Mouse (Mus musculus) gastrocnemius, postnatal 10 days (tissue): Measurements from ENCODE around the gene Bcl11a. TPM values are rescaled to one million over a fixed set of nuclear protein-coding genes. Genes with fewer than 3 reads are reported as not detected.
A peak's percentile ranks its signal among the peaks of the same experiment; 100 is the strongest.

Experiments used
- DNase-seq: peaks from one replicate; pipeline ENCODE4 v3.0.0; 2021; ENCODE audit warnings: mixed read lengths
- total RNA-seq, 2 experiments: library from RNA; stranded (reverse); gene quantifications; 2 replicates each; pipeline ENCODE4 v1.2.3; 2021

Gene Bcl11a
- total RNA-seq, 2 experiments from 2014 or later, result 0.54 to 0.97 TPM

DNA sequence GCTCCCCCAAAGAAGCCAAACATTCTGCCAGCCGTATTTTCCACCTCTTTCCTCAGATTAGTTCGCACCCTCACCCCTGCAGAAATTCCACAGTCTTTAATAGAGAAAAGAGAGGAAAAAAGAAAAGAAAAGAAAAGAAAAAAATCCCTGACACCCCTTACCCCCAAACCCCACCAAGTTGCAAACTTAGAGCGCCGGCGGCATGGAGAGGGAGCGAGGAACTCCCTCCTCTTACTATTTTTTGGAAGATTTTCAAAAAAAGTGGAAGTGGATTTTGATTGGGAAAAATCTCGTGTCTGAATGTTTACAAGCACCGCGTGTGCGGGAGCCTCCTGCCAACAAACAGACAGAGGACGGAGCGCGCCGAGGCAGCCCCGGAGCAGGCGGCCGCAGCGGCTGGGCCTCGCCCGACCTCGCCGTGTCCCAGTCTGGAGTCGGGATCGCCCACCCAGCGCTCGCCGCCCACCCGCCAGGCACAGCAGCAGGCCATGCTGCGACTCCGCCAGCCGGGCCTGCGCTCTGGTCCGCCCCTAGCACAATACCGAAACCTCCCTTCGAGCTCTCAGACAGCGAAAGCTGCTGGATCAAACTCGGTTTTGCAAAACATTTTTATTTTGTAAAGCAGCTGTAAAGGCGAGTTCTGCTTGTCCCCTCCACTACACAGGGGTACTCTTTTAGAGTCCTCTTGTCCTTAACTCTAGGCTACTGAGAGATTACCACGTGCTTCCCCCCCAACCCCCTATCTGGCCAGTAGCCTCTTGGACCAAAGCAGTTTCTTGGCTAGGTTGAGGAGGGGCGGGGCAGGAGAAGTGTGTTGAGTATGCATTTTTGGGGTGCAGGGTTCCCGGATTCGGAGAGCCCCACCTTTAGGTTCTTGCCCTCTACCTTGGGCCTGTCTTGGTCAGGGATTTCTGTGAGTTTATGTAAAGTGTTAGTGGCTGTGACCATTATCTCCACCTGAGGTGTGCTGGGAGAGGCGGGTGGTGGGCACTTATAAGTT, 1.8 kb downstream of the Bcl11a start:
- DNase-seq, result peak; percentile 36

DNA sequence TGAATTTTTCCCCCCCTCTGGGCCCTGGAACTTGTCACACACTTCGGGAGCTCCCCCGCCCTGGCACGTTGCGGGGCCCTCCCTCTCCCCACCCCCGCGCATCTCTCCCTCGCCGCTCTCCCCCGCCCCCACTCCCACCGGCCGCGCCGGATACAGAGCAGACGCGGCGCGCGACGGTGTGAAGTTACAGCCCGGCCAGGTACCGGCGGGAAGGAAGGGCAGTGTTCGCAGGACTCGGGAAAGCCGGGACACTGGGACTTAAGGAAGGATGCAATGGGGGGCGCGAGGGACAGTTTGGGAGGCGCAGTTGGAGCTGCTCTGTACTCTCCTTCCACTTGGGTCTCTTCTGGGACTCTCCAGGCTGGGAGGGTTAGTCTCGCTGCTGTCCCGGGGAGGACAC, 2.7 kb downstream of the Bcl11a start:
- peak; percentile 29 for DNase-seq

DNA sequence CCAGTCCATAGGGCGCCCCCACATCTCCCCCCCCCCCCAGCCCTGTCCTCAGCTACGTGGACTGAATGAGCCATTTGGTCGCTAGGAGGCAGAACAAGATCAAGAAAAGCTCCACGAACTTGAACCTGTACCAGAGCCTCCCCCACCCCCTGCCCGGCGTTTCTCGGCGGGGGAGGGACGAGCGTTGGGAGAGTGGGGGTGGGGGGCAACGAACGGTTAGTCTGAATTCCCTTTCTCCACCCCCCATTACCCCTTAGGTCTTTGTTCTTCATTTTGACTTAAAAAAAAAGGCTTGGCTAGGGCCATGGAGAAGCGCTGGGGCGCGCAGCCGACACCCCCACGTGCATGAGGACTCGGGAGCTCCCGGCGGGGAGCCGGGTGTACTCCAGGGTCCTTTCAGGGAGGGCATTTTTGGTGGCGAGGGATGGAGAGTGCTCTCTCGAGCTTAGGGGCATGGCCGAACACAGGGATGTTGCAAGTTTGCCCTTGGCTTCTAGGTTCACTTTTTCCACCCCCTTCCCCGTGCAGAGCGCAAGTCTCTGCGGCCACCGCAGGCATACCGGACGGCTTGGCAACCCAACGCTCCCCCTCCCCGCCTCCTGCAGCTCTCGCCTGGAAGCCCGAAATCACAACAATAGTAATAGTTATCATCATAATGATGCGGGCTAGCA, 3.3 kb downstream of the Bcl11a start:
- DNase-seq, result peak; percentile 19

DNA sequence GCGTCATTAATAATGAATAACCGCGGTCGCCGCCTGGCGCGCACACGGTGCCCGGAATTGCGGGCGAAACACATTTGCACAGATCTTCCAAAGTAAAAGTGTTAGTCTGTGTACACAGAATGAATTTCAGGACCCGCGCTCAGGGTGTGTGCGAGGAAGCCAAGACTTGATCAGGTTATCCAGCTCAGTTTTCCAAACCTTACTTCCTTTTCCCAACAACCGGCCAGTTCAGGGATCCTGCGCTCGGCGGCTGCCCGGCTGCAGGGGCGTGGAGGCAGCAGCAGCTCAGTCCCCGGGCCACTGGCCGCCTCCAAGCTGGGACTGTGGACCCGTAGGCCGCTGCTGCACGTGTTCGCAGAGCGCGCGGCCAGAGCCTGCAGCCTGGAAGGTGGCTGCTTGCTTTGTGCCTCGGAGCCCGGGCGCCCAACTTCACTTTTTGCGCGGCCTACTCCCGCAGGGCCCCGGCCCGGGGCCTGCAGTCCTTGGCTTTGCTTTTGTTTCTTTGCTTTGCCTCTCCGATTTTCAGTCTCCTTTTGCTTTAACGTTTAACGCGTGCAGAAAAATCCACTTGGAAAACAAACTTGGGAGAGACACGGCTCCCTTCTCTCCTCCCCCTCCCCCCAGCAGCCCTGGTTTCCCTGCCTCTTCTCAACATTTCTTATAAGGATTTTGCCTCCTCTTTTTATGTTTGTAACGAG, 4.0 kb downstream of the Bcl11a start:
- DNase-seq, result peak; percentile 33

DNA sequence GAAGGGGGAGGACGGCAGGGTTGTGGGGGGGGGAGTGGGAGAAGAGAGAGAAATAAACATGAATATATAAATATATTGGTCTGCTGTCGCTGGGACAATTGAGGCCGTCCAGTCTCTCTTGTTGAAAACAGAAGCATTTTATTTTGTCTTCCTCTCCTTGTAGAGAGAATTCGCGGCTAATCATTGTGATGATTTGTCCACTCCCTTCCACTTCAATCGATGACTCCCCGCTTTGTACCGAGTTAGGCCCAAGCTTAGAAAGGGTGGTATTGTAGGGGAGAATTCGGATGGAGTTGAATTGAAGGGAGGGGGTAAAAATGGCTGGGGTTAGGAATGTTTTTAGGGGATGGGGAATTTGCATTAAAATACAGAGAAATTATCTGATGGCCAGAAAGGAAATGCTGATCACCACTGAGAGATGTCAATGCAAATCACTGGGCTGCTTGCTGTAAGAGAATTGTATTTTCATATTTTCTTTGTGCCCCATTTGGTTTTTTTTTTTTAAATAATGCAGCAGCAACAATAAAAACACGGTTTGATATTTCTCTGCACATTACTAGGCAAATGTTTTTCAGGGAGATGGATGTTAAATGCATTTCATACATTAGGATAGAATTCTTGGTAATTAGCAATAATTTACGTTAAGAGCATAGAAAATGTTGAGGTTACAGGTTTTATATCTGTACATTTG, 4.7 kb downstream of the Bcl11a start:
- no peak for DNase-seq

DNA sequence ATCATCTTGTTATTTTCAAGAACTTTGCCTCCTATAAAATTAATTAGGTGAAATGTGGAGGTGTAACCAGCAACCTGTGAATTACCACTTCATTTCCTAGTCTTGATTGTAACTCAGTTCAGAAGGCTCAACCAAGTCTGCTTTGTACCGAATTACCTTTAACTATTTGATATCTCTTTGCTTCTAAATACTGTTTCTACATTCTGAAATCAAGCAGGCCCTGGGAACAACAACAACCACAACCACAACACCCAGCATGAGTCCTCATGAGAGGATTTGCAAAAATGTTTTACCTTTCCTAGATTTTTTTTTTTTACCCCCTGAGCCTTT, 5.2 kb downstream of the Bcl11a start:
- no peak for DNase-seq

DNA sequence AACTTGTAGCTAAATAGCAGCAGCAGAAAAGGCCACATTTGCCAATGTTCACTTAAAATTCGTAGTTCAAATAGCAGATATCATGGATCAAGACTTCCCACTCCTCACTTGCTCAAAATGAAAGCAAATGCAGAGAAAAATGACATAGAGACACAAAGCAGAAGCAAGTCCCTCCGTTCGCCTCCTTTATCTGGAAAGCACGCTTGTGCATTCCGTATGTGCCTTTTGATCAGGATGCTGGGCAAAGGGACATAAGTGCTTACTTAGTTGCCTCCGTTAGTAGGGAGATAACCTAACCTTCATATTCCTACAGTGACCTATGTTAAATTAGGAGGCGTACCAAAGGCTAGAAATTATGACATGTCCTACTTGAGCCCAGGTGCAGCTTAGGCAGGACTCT, 5.6 kb downstream of the Bcl11a start:
- no peak for DNase-seq

DNA sequence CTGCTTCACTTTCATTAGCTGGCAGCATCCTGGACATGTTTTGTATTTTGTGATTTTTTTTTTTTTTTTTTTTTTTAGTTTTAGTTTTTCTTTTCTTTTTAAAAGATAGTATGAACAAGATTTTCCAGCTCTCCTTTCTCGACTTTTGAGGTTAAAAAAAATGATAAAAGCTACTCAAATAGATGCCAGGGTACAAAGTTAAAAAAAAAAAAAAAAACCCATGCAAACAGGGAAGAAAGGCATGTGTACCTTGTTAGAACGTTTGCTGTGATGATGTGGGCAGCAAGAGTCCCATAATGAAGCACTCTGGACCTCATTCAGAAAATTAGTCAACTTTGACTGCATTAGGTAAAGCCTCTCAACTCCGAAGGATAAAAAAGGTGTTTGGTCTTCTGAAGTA, 6.2 kb downstream of the Bcl11a start:
- no peak for DNase-seq

DNA sequence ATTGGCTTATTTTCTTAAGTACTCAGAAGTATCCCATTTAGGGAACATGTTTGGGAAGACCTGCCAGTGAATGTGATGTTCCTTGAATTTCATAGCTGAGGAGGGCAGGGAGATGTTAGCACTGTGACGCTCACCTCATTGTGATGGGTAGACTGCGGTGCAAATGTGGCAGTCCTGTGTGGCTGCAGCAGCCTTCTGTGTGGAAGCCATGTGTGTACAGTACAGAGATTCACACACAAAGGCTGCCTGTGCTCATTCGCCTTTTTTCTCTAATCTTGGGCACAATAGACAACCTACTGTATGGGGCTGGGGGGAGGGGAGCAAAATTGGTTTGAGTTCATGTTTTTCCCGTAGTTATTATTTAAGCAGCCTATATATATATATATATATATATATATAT, 6.7 kb downstream of the Bcl11a start:
- no peak for DNase-seq

DNA sequence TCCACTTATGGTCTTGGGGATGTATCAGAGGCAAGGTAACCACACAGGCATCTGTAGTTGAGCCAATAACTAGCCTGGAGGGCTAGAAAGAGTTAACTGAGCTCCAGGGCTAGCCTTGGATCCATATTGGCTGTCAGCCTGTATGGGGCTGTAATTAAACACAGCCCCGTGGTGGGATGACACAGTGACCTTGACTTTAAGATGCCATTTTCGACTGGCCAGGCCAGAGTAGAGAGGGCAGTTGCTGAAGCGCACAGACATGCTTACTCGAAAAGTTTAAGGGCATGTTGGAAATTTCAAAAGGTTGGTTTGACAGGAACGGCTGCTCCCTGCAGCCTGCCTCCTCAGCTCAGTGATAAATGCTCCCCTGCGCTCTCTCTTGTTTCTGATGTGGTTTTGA, 8.1 kb downstream of the Bcl11a start:
- DNase-seq, result no peak

DNA sequence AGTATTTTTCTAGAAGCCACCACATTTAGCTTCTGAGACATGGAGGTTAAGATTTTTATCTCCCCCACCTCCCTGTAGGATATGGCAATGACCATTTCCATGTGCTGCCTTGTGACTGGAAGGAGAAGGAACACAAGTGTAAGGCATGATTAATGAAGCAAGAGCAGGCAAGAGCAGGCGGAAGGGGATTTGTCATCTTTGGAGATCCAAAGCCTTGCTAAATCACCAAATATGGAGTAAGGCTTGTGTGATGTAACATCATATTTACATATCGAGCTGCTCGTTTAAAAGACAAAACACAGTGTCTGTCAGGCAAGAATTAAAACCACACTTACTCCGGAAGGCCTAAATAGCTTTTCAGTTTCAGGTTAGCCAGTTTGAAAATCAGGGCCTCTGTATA, 9.2 kb downstream of the Bcl11a start:
- no peak for DNase-seq

DNA sequence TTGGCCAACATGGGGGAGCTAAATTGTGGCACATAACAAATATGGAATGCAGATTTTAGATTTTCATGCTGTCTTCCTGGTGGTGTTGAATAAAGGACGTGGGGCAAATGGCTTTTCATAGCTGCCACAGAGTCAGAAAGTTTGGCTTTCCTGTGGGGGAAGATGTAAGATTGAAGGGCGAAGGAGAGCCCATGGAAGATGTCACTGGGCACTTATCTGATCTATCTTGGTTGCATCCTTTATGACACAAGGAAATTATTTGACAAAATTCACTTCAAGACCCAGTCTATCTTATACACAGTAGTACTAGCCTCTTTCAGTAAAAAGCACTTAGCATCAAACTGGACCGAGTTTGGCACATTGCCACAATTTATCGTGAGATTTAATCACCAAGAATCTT, 12.6 kb downstream of the Bcl11a start:
- no peak for DNase-seq

DNA sequence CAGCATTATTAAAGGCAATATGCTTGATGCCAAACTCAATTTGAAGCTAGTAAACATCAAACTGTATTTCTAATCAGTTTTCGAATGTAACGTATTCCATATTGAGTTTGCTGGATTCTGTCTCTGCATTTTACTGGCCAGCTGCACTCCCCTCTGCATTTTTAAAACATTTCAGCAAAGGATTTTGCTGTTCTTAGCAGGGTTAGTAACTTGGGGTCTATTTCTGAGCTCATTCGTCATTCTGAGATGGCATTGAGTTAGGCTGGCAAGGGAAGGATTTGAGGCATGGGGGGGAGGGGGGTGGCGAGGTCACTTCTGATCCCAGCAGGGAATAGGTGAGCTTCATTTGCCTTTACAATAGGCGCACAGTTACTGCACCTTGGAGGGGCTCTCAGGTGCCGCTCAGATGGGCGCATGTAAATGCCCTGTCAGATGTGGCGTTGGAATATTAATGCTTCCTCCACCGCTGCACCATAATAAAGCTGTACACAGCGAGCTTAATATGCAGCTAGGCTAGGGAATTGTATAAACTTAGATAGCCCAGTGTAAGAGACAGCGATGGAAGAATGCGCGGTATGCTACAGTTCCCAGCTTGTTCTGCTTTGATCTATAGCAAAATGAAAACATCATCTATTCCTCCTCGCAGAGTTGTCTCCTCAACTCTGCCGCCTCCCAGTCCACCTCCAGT, 13.7 kb downstream of the Bcl11a start:
- DNase-seq, result no peak

DNA sequence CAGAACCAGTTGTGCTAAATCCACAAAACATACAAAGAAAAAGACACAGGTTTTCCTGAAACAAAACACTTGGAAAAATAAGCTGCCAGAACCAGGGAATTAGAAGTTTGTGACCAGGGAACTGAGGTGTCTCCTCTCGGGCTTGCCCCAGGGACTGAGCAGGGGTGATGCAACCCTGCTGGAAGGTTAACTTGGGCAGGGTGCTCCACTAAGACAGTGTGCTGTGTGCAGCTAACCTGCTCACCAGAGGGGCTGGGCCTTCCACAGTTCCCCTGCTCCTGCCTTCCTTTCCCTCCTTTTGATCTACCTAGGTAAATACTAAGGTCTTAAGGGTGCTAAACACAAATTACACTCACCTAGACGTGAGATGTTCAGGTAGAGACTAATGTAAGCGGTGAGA, 14.8 kb downstream of the Bcl11a start:
- no peak for DNase-seq

DNA sequence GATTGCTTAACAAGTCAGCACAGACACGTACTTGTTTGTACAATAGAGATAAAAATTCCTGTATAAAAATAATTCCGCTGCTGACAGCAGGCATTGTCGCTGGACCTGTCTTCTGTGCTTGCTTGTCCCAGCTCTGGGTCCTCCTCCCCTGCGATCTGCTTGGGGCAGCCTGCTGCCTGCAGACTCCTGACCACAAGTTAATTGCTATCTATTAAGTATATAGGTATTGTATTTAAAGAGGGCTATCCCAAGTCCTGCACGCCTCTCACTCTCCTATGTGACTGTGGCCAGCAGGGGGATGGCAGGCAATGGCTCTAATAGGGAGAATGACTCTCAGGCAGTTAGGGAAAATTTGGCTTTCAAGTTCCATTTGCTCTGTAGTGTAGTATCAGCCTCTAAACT, 16.2 kb downstream of the Bcl11a start:
- DNase-seq, result no peak

DNA sequence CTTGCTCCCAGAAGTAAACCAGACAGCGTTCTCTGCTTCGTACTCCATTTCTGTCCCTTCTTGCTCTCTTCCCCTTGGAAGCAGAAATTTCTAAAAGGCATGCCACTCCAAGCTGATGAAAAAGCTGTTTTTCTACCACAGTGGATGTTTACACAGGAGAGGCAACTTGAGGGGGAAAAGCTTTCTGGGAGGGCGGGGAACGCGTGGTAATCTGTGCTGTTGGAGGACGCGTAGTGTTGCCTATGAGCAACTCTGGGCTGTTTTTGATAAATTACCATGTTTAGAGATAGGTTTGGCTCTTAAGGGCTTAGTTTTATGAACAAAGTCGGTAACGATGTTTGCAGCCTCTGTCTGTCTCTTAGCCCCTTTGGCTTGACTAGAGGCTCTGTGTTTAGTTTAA, 17.4 kb downstream of the Bcl11a start:
- no peak for DNase-seq

DNA sequence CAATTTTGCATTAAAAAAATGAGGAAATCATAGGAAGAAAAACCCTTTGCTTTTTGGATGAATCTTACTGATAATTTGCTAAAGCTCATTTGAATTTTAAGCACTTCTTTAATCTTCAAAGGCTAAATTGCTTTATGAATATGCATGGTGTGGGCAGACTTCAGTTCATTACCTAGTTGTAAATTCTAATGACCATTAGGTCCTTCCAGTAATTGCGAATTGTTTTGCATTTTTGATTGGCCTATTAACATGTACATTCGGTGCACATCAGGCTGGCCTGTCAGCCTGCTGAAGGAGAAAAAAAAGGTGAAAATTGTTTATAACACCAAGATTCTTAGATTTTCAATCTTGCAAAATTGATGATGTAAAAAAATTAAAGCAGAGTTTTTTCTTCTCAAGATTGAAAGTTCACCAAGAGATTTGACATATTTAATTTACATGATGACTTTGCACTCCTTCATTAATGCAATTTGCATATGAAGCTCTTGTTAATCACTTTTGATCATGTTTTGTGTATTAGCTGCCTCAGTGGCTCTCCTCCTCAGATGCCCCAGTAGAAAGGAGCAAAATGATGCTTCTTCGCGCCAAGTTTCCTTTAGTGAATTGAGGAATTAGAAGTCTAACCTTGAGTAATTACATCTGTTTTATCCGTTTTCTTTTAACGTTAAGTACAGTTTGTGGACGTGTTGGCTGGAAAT, 17.9 kb downstream of the Bcl11a start:
- DNase-seq, result no peak

DNA sequence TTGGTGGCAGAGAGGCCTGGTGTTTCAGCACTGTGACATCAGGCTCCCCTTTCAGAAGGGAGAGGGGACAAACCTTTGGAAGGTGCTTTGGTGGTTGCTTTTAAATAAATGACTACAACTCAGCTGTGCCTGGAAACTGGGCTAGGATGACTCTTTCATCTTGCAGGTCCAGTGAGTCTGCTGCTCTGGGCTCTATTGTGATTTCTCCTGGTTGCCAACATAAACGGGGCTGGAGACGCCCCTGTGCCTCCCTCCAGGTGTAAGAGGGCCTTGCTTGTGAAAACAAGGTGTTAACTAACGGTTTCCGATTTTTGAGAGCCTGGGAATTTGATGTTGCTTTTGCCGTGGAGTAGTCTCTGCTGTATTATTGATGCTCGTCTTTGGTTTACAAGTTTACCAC, 18.6 kb downstream of the Bcl11a start:
- DNase-seq, result no peak

DNA sequence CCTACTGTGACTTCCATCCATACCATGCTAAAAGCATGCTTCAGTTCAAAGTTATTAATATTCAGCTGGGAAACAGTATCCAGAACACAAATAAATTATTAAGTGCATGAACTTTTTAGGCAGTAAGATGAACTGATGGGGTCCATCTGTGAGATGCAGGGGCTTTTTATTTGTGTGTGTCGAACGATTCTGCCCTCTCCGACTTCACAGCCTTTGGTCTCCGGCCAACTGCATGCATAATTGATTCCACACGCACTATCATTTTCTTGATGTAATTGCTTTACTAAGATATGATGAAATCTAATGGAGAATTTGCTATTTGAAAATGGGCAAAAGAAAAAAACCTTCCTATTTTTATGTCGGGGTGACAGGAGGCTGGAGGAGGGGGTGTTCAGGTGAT, 19.2 kb downstream of the Bcl11a start:
- no peak for DNase-seq

DNA sequence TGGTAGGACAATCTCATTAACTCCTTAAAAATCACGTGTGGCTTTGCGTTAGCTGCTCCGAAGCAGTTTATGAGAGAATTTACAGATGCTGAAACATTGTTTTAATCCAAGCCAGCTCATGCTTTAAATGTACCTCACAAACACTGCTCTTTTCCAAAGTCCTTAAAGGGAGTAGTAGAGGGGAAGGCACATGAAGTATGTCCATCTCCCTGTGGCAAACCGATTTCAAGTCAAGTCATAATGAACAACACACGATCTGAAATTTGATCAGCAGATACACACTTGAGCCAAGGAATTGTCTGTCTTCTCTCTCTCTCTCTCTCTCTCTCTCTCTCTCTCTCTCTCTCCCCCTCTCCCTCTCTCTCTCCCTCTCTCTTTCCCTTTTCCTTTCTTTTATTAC, 20.2 kb downstream of the Bcl11a start:
- no peak for DNase-seq

DNA sequence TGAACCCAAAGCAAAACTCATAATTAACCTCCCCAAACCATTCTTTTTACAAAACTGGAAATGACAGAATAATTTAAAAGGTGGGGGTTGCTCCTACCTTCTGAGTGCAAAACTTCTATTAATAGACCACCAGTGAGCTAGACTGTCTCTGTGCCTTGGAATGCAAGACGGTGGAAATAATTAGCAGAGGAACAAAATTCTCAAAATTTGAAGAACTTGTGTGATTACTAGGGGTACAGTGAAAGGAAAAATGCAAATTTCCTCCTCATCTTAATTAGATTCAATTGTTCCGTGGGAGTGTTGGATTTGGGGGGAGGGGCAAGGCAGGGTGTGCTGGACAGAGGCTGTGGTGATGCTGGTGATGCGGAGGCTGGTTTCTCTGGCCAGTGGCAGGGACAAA, 20.8 kb downstream of the Bcl11a start:
- DNase-seq, result no peak
